Mouse (Mus musculus): ENCODE measurements around the gene Med20. TPM values are rescaled to one million over a fixed set of nuclear protein-coding genes. Genes with fewer than 3 reads are reported as not detected.
A peak's percentile ranks its signal among the peaks of the same experiment; 100 is the strongest.

The Med20 gene
- polyA plus RNA-seq, 1 experiment from 2014 or later, result 30.3 TPM

DNA sequence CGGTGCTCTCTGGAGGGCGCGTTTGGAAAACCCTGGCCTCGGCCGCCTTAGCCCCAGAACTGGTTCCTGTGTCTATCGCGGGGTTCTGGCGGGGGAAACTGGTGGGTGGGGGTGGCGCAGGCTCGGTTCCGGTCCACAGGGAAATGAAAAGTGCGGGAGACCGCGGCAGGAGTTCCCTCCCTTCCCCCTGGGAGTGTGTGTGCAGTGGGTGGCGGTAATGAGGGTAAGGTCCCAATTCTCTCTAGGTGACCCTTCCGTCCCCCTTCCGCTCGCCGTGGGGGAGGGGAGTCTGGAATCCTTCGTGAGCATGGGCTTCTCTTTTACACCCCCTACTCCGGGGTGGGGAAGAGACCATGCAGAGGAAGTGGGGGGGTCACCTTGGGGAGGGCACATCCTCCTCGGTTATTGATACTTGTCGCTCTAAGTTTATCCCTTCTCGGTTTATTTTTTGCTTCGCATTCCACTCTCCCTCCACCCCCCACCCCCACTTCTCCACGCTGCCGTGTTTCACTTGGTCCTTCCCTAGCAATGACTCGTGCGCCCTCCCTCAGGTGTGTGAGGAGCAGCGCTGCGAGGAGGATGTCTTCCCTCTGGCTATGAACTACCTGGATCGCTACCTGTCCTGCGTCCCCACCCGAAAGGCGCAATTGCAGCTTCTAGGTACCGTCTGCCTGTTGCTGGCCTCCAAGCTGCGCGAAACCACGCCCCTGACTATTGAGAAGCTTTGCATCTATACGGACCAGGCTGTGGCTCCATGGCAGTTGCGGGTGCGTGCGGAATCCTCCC lies 17.0 kb upstream of the Med20 start:
- Histone ChIP-seq H3K4me2 (peak overlapping the region; percentile 96), H3K27me3 (ENCODE audit: control insufficient read depth, insufficient read depth, low read length) (no peaks in the 10 kb centered on the region), H3K4me3 (ENCODE audit: low read depth, low read length) (peak overlapping the region; percentile 93), H3K4me1 (ENCODE audit: control insufficient read depth, insufficient read depth, low read length) (peaks cover 38% of the 10 kb centered on the region), H3K36me3 (ENCODE audit: control insufficient read depth, insufficient read depth, low read length) (peaks cover 11% of the 10 kb centered on the region), H3K9ac (ENCODE audit: low read depth, low read length) (peak overlapping the region; percentile 97), H3K27ac (ENCODE audit: low read depth, low read length) (peak overlapping the region; percentile 97), H3K9me3 (replicated peaks; ENCODE audit: control insufficient read depth, low read length) (no peaks in the 10 kb centered on the region)
- under 1% methylated on average over 37 of the region's 43 CpGs for WGBS (ENCODE audit: insufficient replicate concordance)
- no peak for ATAC-seq (replicated peaks; ENCODE audit: insufficient number of reproducible peaks, low FRiP score, low TSS enrichment)

DNA sequence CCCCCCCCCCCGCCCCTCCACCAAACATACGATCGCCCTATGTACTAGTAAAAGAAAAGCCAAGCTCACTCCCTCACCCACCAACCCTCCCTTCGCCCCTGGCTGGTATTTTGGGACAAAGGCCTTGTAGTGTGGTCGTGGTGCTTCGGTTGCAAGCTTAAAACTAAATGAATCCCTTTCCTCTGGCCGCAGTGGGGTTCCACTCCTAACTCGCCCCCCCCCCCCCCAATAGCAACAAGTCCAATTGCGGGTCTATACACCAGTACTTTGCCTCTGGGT lies 16.5 kb upstream of the Med20 start:
- peaks cover 40% of the 10 kb centered on the region for H3K4me1 ChIP-seq (ENCODE audit: control insufficient read depth, insufficient read depth, low read length)
- peaks cover 11% of the 10 kb centered on the region for H3K36me3 ChIP-seq (ENCODE audit: control insufficient read depth, insufficient read depth, low read length)
- H3K27ac ChIP-seq (ENCODE audit: low read depth, low read length), result peak overlapping the region; percentile 97
- H3K4me3 ChIP-seq (ENCODE audit: low read depth, low read length), result peak overlapping the region; percentile 93
- 0% methylated on average over 8 of the region's 9 CpGs for WGBS (ENCODE audit: insufficient replicate concordance)
- ATAC-seq (replicated peaks; ENCODE audit: insufficient number of reproducible peaks, low FRiP score, low TSS enrichment), result no peak
- peak overlapping the region; percentile 97 for H3K9ac ChIP-seq (ENCODE audit: low read depth, low read length)
- no peaks in the 10 kb centered on the region for H3K27me3 ChIP-seq (ENCODE audit: control insufficient read depth, insufficient read depth, low read length)
- no peaks in the 10 kb centered on the region for H3K9me3 ChIP-seq (replicated peaks; ENCODE audit: control insufficient read depth, low read length)
- peak overlapping the region; percentile 96 for H3K4me2 ChIP-seq

DNA sequence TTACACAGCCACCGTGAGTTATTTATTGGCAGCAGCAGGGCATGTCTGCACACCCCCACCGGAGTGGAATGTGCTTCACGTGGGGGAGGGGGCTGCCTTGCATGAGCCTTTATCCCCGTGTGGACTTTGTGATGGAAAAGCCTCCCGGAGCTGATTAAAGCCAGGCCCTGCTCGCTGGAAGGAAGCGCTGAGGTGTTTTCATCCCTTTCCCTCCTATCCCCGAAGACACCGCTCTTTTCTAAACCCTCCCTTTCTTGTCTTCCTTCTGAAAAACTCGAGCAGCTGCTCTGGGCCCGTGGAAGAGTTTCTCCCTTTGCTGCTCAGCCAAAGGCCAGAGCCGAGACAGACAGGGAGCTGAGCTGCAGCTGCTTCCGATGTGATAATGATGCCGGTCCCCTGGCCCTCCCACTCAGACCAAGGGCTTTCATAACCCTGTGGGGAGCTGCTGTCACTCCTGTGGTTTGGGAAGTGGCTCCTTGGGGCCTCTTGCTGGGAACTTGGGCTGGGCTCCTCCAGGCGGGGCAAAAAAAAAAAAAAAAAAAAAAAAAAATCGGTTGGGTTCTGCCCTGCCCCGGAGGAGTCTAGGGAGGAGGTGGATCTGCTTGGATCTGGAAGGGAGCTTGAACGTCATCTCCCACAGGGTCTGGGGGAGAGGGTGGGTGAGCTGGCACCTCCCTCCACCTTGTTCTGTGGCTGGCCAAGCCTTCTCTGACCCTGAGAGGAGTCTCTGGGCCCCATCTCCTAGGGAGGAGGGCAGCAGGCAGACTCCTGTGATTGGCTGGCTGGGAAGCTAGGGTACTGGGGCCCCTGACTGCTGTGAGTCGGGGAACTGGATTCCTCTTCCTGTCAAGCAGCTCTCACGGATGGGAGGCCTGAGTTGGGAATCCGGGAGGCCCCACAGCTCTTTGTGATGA lies 15.9 kb upstream of the Med20 start:
- ATAC-seq (replicated peaks; ENCODE audit: insufficient number of reproducible peaks, low FRiP score, low TSS enrichment), result peak; percentile 76
- no peaks in the 10 kb centered on the region for H3K9me3 ChIP-seq (replicated peaks; ENCODE audit: control insufficient read depth, low read length)
- peak overlapping the region; percentile 97 for H3K27ac ChIP-seq (ENCODE audit: low read depth, low read length)
- WGBS (ENCODE audit: insufficient replicate concordance), result under 1% methylated on average over 20 of the region's 21 CpGs
- peak overlapping the region; percentile 93 for H3K4me3 ChIP-seq (ENCODE audit: low read depth, low read length)
- no peaks in the 10 kb centered on the region for H3K27me3 ChIP-seq (ENCODE audit: control insufficient read depth, insufficient read depth, low read length)
- peaks cover 40% of the 10 kb centered on the region for H3K4me1 ChIP-seq (ENCODE audit: control insufficient read depth, insufficient read depth, low read length)
- peak overlapping the region; percentile 97 for H3K9ac ChIP-seq (ENCODE audit: low read depth, low read length)
- peak overlapping the region; percentile 96 for H3K4me2 ChIP-seq
- peaks cover 11% of the 10 kb centered on the region for H3K36me3 ChIP-seq (ENCODE audit: control insufficient read depth, insufficient read depth, low read length)

DNA sequence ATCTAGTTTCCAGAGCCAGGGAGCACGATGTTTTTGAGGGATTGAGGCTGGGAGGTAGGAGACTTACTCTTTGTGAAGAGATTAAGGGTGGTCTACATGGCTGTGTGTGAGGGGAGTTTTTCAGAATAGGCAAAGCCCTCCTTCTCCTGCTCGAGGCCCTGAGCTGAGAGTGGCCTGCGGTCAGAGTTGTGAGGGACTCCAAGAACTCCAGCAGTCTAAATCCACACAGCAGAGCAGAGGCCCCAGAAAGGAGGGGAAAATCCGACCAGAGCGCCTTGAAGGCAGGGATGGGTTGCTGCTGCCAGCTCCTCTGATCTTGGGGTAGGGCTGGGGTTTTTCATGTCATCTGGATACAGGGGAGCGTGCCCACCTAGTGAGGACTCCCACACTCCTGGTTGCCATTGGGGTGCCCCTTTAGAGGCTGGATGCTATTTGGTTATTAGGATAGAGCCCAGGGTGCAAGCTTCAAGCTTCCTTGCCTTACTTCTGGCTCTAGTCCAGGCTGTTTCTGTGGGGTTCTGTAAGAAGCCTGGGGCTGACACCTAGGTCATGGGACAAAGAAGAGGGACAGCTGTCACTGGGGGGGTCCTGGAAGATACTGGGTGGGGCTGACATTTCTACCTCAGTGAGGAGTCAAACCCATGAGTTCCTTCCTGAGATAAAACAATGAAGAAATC lies 15.1 kb upstream of the Med20 start:
- H3K36me3 ChIP-seq (ENCODE audit: control insufficient read depth, insufficient read depth, low read length), result peaks cover 16% of the 10 kb centered on the region
- H3K4me2 ChIP-seq, result peak overlapping the region; percentile 96

GRCm38 (mm10) chr17:47596839-47597164 lies 14.6 kb upstream of the Med20 start:
- ATAC-seq (replicated peaks; ENCODE audit: insufficient number of reproducible peaks, low FRiP score, low TSS enrichment), result no peak
- H3K9me3 ChIP-seq (replicated peaks; ENCODE audit: control insufficient read depth, low read length), result no peaks in the 10 kb centered on the region
- peak overlapping the region; percentile 97 for H3K27ac ChIP-seq (ENCODE audit: low read depth, low read length)
- peaks cover 21% of the 10 kb centered on the region for H3K36me3 ChIP-seq (ENCODE audit: control insufficient read depth, insufficient read depth, low read length)
- H3K4me2 ChIP-seq, result peak overlapping the region; percentile 96
- no peaks in the 10 kb centered on the region for H3K27me3 ChIP-seq (ENCODE audit: control insufficient read depth, insufficient read depth, low read length)
- 66% methylated on average over 5 of the region's 5 CpGs for WGBS (ENCODE audit: insufficient replicate concordance)
- H3K4me1 ChIP-seq (ENCODE audit: control insufficient read depth, insufficient read depth, low read length), result peaks cover 34% of the 10 kb centered on the region
- peak overlapping the region; percentile 97 for H3K9ac ChIP-seq (ENCODE audit: low read depth, low read length)
- H3K4me3 ChIP-seq (ENCODE audit: low read depth, low read length), result peak overlapping the region; percentile 93

More for the DNA sequence above, 15.1 kb upstream of the Med20 start:
- peak overlapping the region; percentile 97 for H3K9ac ChIP-seq (ENCODE audit: low read depth, low read length)
- no peak for ATAC-seq (replicated peaks; ENCODE audit: insufficient number of reproducible peaks, low FRiP score, low TSS enrichment)
- peak overlapping the region; percentile 97 for H3K27ac ChIP-seq (ENCODE audit: low read depth, low read length)
- no peaks in the 10 kb centered on the region for H3K27me3 ChIP-seq (ENCODE audit: control insufficient read depth, insufficient read depth, low read length)
- H3K4me1 ChIP-seq (ENCODE audit: control insufficient read depth, insufficient read depth, low read length), result peaks cover 35% of the 10 kb centered on the region
- peak overlapping the region; percentile 93 for H3K4me3 ChIP-seq (ENCODE audit: low read depth, low read length)
- WGBS (ENCODE audit: insufficient replicate concordance), result 32% methylated on average over 6 of the region's 6 CpGs
- H3K9me3 ChIP-seq (replicated peaks; ENCODE audit: control insufficient read depth, low read length), result no peaks in the 10 kb centered on the region

GRCm38 (mm10) chr17:47597261-47597660 lies 14.1 kb upstream of the Med20 start:
- peaks cover 26% of the 10 kb centered on the region for H3K36me3 ChIP-seq (ENCODE audit: control insufficient read depth, insufficient read depth, low read length)
- H3K4me1 ChIP-seq (ENCODE audit: control insufficient read depth, insufficient read depth, low read length), result peaks cover 34% of the 10 kb centered on the region
- H3K4me3 ChIP-seq (ENCODE audit: low read depth, low read length), result peak overlapping the region; percentile 93
- peak overlapping the region; percentile 97 for H3K27ac ChIP-seq (ENCODE audit: low read depth, low read length)
- H3K4me2 ChIP-seq, result peak overlapping the region; percentile 96
- ATAC-seq (replicated peaks; ENCODE audit: insufficient number of reproducible peaks, low FRiP score, low TSS enrichment), result no peak
- WGBS (ENCODE audit: insufficient replicate concordance), result 51% methylated on average over 13 of the region's 13 CpGs
- peak overlapping the region; percentile 97 for H3K9ac ChIP-seq (ENCODE audit: low read depth, low read length)
- no peaks in the 10 kb centered on the region for H3K9me3 ChIP-seq (replicated peaks; ENCODE audit: control insufficient read depth, low read length)
- H3K27me3 ChIP-seq (ENCODE audit: control insufficient read depth, insufficient read depth, low read length), result no peaks in the 10 kb centered on the region

- WGBS (ENCODE audit: insufficient replicate concordance), result 20% methylated on average over 10 of the region's 10 CpGs
- peak overlapping the region; percentile 97 for H3K27ac ChIP-seq (ENCODE audit: low read depth, low read length)
- H3K9me3 ChIP-seq (replicated peaks; ENCODE audit: control insufficient read depth, low read length), result no peaks in the 10 kb centered on the region
- H3K36me3 ChIP-seq (ENCODE audit: control insufficient read depth, insufficient read depth, low read length), result peaks cover 30% of the 10 kb centered on the region
- peak overlapping the region; percentile 96 for H3K4me2 ChIP-seq
- no peaks in the 10 kb centered on the region for H3K27me3 ChIP-seq (ENCODE audit: control insufficient read depth, insufficient read depth, low read length)
- peak overlapping the region; percentile 93; the same call in 1 of the 2 replicates for H3K4me3 ChIP-seq (ENCODE audit: low read depth, low read length)
- H3K4me1 ChIP-seq (ENCODE audit: control insufficient read depth, insufficient read depth, low read length), result peaks cover 28% of the 10 kb centered on the region
- H3K9ac ChIP-seq (ENCODE audit: low read depth, low read length), result peak overlapping the region; percentile 97
- ATAC-seq (replicated peaks; ENCODE audit: insufficient number of reproducible peaks, low FRiP score, low TSS enrichment), result peak; percentile 36
Observed at GRCm38 (mm10) chr17:47597838-47598579, 13.4 kb upstream of the Med20 start.

All from heart, embryonic 11.5 days (tissue).